Comparison of ENCODE assay signal across 34 mouse cellular contexts in the genomic region with DNA sequence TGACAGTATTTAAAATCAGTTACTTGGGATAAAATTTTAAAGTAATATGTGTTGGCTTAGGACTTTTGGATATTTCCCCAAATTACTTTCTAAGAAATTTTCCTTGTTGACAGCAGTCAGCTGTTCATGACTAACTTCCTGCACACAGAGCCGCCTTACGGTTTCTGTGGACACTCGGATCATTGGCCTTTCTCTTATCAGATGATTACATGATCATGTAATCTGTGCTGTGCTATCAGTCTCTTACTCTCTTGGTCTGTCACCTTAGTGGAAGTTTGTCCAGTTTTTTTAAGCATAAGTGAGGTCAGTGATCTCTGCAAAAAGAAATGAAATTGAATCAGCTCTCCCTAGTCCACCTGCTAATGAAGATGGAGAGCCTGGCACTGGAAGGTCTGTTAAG.
"Had no signal": no experiment of that assay in that cellular context is flagged by ENCODE, and none has a peak within 500 bp of the region (broad histone marks: within the 10 kb centered on the region; RNA-seq: fewer than 3 reads in every experiment).

No protein-coding gene starts in this region.

- H3K4me3 ChIP-seq: heart, embryonic 10.5 days; heart, embryonic 12.5 days; heart, embryonic 13.5 days; heart, embryonic 15.5 days; hindbrain, embryonic 10.5 days; hindbrain, embryonic 12.5 days; hindbrain, embryonic 13.5 days; hindbrain, embryonic 15.5 days; intestine, embryonic 15.5 days; kidney, embryonic 15.5 days; layer of hippocampus, adult 2 months had no signal

- H3K27ac ChIP-seq: heart, embryonic 10.5 days; heart, embryonic 13.5 days; heart, embryonic 15.5 days; hindbrain, embryonic 10.5 days; hindbrain, embryonic 12.5 days; hindbrain, embryonic 13.5 days; hindbrain, embryonic 14.5 days; hindbrain, embryonic 15.5 days; hindbrain, postnatal 0 days; intestine, embryonic 15.5 days; kidney, embryonic 15.5 days; kidney, postnatal 0 days; layer of hippocampus, adult 2 months had no signal

- H3K4me2 ChIP-seq: heart, embryonic 11.5 days; heart, embryonic 12.5 days; heart, embryonic 13.5 days; heart, embryonic 15.5 days; hindbrain, embryonic 12.5 days; hindbrain, embryonic 13.5 days; hindbrain, embryonic 14.5 days; hindbrain, embryonic 15.5 days; intestine, embryonic 15.5 days; kidney, embryonic 15.5 days had no signal

- H3K9ac ChIP-seq: heart, embryonic 12.5 days; heart, embryonic 13.5 days; heart, embryonic 15.5 days; hindbrain, embryonic 12.5 days; hindbrain, embryonic 13.5 days; hindbrain, embryonic 14.5 days; hindbrain, embryonic 15.5 days; intestine, embryonic 15.5 days; kidney, embryonic 15.5 days had no signal

- H3K4me1 ChIP-seq: heart, embryonic 10.5 days; heart, embryonic 12.5 days; heart, embryonic 13.5 days; heart, embryonic 15.5 days; hindbrain, embryonic 10.5 days; hindbrain, embryonic 12.5 days; hindbrain, embryonic 13.5 days; hindbrain, embryonic 15.5 days; intestine, embryonic 15.5 days; kidney, embryonic 15.5 days had no signal

- ATAC-seq: hindbrain, embryonic 16.5 days; hindbrain, postnatal 0 days; inflammation-experienced regulatory T-cells, adult 6 months; intestine, embryonic 15.5 days; intestine, embryonic 16.5 days; intestine, postnatal 0 days had no signal

- DNase-seq: heart, postnatal 10 days; heart, postnatal 14 days; heart, postnatal 36 days; heart, postnatal 4 days; kidney, adult 11 months; kidney, adult 18-20 months; kidney, adult 8-10 months; kidney, adult 9 months; kidney, postnatal 10 days; kidney, postnatal 14 days; kidney, postnatal 25 days; kidney, postnatal 36 days; kidney, postnatal 4 days; layer of hippocampus, adult 9-11 months; layer of hippocampus, postnatal 36 days had no signal

- H3K9me3 ChIP-seq: heart, embryonic 10.5 days; heart, embryonic 12.5 days; heart, embryonic 13.5 days; hindbrain, embryonic 10.5 days; hindbrain, embryonic 12.5 days; hindbrain, embryonic 13.5 days; hindbrain, embryonic 15.5 days; intestine, embryonic 15.5 days; kidney, embryonic 15.5 days had no signal

- H3K27me3 ChIP-seq: heart, embryonic 12.5 days; heart, embryonic 13.5 days; heart, embryonic 15.5 days; hindbrain, embryonic 12.5 days; hindbrain, embryonic 13.5 days; hindbrain, embryonic 15.5 days; intestine, embryonic 15.5 days; kidney, embryonic 15.5 days had no signal
